Mouse (Mus musculus) hindbrain, embryonic 13.5 days (tissue): ENCODE results near the gene Il17d. TPM values are rescaled to one million over a fixed set of nuclear protein-coding genes. Genes with fewer than 3 reads are reported as not detected.

ENCODE experiments used
- ATAC-seq: fragments of 200-750 bp; cut with Nextera tagmentation; 2 replicates; pipeline ENCODE4 v1.8.0; 2017; ENCODE audit warnings: moderate TSS enrichment; ENCODE audit not compliant: low FRiP score
- H3K27ac ChIP-seq: fragments of 300-500 bp; sonication (generic); 2 replicates; pipeline ENCODE4 v1.5.1; 2015; ENCODE audit warnings: inconsistent platforms, mild to moderate bottlenecking, moderate library complexity
- H3K27me3 ChIP-seq: fragments of 300-500 bp; sonication (generic); 2 replicates; pipeline ENCODE4 v1.6.1; 2015; ENCODE audit warnings: mild to moderate bottlenecking, inconsistent platforms
- H3K36me3 ChIP-seq: fragments of 300-500 bp; sonication (generic); 2 replicates; pipeline ENCODE4 v1.6.1; 2015; ENCODE audit warnings: mild to moderate bottlenecking, inconsistent platforms
- H3K4me1 ChIP-seq: fragments of 300-500 bp; sonication (generic); replicated peaks from 2 replicates; pipeline ENCODE4 v1.6.1; 2015; ENCODE audit warnings: inconsistent platforms
- H3K4me2 ChIP-seq: fragments of 300-500 bp; sonication (generic); 2 replicates; pipeline ENCODE4 v1.6.1; 2015; ENCODE audit warnings: inconsistent platforms, mild to moderate bottlenecking, moderate library complexity
- H3K4me3 ChIP-seq: fragments of 300-500 bp; sonication (generic); 2 replicates; pipeline ENCODE4 v1.5.1; 2015; ENCODE audit warnings: mild to moderate bottlenecking, inconsistent platforms
- H3K9ac ChIP-seq: fragments of 300-500 bp; sonication (generic); 2 replicates; pipeline ENCODE4 v1.6.1; 2015; ENCODE audit warnings: mild to moderate bottlenecking, inconsistent platforms
- H3K9me3 ChIP-seq: fragments of 300-500 bp; sonication (generic); 2 replicates; pipeline ENCODE4 v1.6.1; 2016; ENCODE audit warnings: inconsistent platforms
- WGBS: fragments of 180-500 bp; shearing (Covaris S2); methylation state at CpG from one replicate; pipeline ENCODE4 v1.1.7; 2015; 5-methylcytosine and 5-hydroxymethylcytosine counted together
- polyA plus RNA-seq: library from polyadenylated mRNA; unstranded; fragments of >200 nt; fragmentation: Nextera tagmentation; extraction: Ambion mirVana; gene quantifications from 2 replicates; pipeline ENCODE4 v1.2.1, GENCODE M21; 2015

Gene Il17d
- polyA plus RNA-seq, 1 experiment from 2014 or later: 4.0 TPM

- 4% methylated on average over 16 of the region's 16 CpGs for WGBS
- Histone ChIP-seq H3K27ac (no peak overlapping the region), H3K4me3 (no peak overlapping the region), H3K4me2 (peak overlapping the region; percentile 8; the same call in 1 of the 2 replicates), H3K27me3 (peaks cover 37% of the 10 kb centered on the region), H3K4me1 (peaks cover 39% of the 10 kb centered on the region), H3K9me3 (peaks cover 6% of the 10 kb centered on the region; the same call in 1 of the 2 replicates), H3K36me3 (peaks cover 7% of the 10 kb centered on the region), H3K9ac (no peak overlapping the region)
- peak; percentile 37; the same call in 1 of the 2 replicates for ATAC-seq
Observed at GRCm38 (mm10) chr14:57537261-57538015, 12.9 kb downstream of the Il17d start.

GRCm38 (mm10) chr14:57540683-57541082 lies 16.1 kb downstream of the Il17d start:
- no peak overlapping the region for H3K4me2 ChIP-seq
- H3K4me3 ChIP-seq: no peak overlapping the region
- H3K4me1 ChIP-seq: peaks cover 20% of the 10 kb centered on the region
- H3K36me3 ChIP-seq: peaks cover 20% of the 10 kb centered on the region
- H3K27me3 ChIP-seq: peaks cover 18% of the 10 kb centered on the region
- no peak overlapping the region for H3K9ac ChIP-seq
- 86% methylated on average over 11 of the region's 11 CpGs for WGBS
- no peak overlapping the region for H3K27ac ChIP-seq
- H3K9me3 ChIP-seq: peaks cover 7% of the 10 kb centered on the region; the same call in 1 of the 2 replicates
- ATAC-seq: no peak

- whole genome bisulfite sequencing: 59% methylated on average over 34 of the region's 34 CpGs
- H3K9me3 ChIP-seq: peaks cover 7% of the 10 kb centered on the region; the same call in 1 of the 2 replicates
- H3K9ac ChIP-seq: no peak overlapping the region
- H3K4me2 ChIP-seq: 0 out of 2 replicates have a peak overlapping the region, but pooled peaks have one; percentile 10
- H3K4me3 ChIP-seq: no peak overlapping the region
- no peak overlapping the region for H3K27ac ChIP-seq
- H3K27me3 ChIP-seq: peaks cover 12% of the 10 kb centered on the region
- no peak for ATAC-seq
- H3K4me1 ChIP-seq: peaks cover 7% of the 10 kb centered on the region
- peaks cover 21% of the 10 kb centered on the region for H3K36me3 ChIP-seq
Observed at GRCm38 (mm10) chr14:57542231-57542630, 17.7 kb downstream of the Il17d start.

GRCm38 (mm10) chr14:57543420-57544039 lies 19.0 kb downstream of the Il17d start:
- Histone ChIP-seq H3K27me3 (peaks cover 6% of the 10 kb centered on the region; the same call in 1 of the 2 replicates), H3K9ac (no peak overlapping the region), H3K4me1 (no peaks in the 10 kb centered on the region), H3K4me3 (no peak overlapping the region), H3K36me3 (peaks cover 27% of the 10 kb centered on the region), H3K4me2 (no peak overlapping the region), H3K9me3 (peaks cover 7% of the 10 kb centered on the region; the same call in 1 of the 2 replicates), H3K27ac (no peak overlapping the region)
- no peak for ATAC-seq
- WGBS: 94% methylated on average over 13 of the region's 13 CpGs

- Histone ChIP-seq H3K36me3 (peaks cover 44% of the 10 kb centered on the region), H3K27ac (no peak overlapping the region), H3K9me3 (peaks cover 7% of the 10 kb centered on the region; the same call in 1 of the 2 replicates), H3K9ac (no peak overlapping the region), H3K4me1 (no peaks in the 10 kb centered on the region), H3K4me2 (no peak overlapping the region), H3K27me3 (peaks cover 6% of the 10 kb centered on the region; the same call in 1 of the 2 replicates), H3K4me3 (no peak overlapping the region)
- WGBS: 87% methylated on average over 17 of the region's 17 CpGs
- no peak for ATAC-seq
Observed at GRCm38 (mm10) chr14:57545526-57545925, 20.9 kb downstream of the Il17d start.

GRCm38 (mm10) chr14:57546131-57546530 lies 21.6 kb downstream of the Il17d start:
- H3K9me3 ChIP-seq: peaks cover 7% of the 10 kb centered on the region; the same call in 1 of the 2 replicates
- H3K36me3 ChIP-seq: peaks cover 44% of the 10 kb centered on the region
- WGBS: 90% methylated on average over 8 of the region's 8 CpGs
- H3K4me1 ChIP-seq: no peaks in the 10 kb centered on the region
- peaks cover 6% of the 10 kb centered on the region; the same call in 1 of the 2 replicates for H3K27me3 ChIP-seq
- H3K4me2 ChIP-seq: no peak overlapping the region
- ATAC-seq: no peak
- H3K9ac ChIP-seq: no peak overlapping the region
- no peak overlapping the region for H3K27ac ChIP-seq
- H3K4me3 ChIP-seq: no peak overlapping the region

- Histone ChIP-seq H3K36me3 (peaks cover 44% of the 10 kb centered on the region), H3K27ac (no peak overlapping the region), H3K27me3 (peaks cover 6% of the 10 kb centered on the region; the same call in 1 of the 2 replicates), H3K4me3 (no peak overlapping the region), H3K4me2 (no peak overlapping the region), H3K9me3 (peaks cover 7% of the 10 kb centered on the region; the same call in 1 of the 2 replicates), H3K9ac (no peak overlapping the region), H3K4me1 (no peaks in the 10 kb centered on the region)
- WGBS: 33% methylated on average over 13 of the region's 13 CpGs
- no peak for ATAC-seq
Observed at GRCm38 (mm10) chr14:57546557-57547021, 22.0 kb downstream of the Il17d start.

GRCm38 (mm10) chr14:57547062-57547461 lies 22.5 kb downstream of the Il17d start:
- Histone ChIP-seq H3K4me1 (no peaks in the 10 kb centered on the region), H3K9me3 (peaks cover 5% of the 10 kb centered on the region; the same call in 1 of the 2 replicates), H3K4me3 (no peak overlapping the region), H3K27ac (no peak overlapping the region), H3K9ac (no peak overlapping the region), H3K27me3 (peaks cover 3% of the 10 kb centered on the region; the same call in 1 of the 2 replicates), H3K4me2 (no peak overlapping the region), H3K36me3 (peaks cover 41% of the 10 kb centered on the region)
- no peak for ATAC-seq
- 88% methylated on average over 5 of the region's 5 CpGs for WGBS

- Histone ChIP-seq H3K27me3 (no peaks in the 10 kb centered on the region), H3K4me3 (no peak overlapping the region), H3K9ac (no peak overlapping the region), H3K4me1 (no peaks in the 10 kb centered on the region), H3K27ac (no peak overlapping the region), H3K36me3 (peaks cover 28% of the 10 kb centered on the region), H3K9me3 (no peaks in the 10 kb centered on the region), H3K4me2 (no peak overlapping the region)
- ATAC-seq: no peak
Observed at GRCm38 (mm10) chr14:57552945-57553344, 28.4 kb downstream of the Il17d start.

- H3K4me2 ChIP-seq: no peak overlapping the region
- no peaks in the 10 kb centered on the region for H3K4me1 ChIP-seq
- no peaks in the 10 kb centered on the region for H3K27me3 ChIP-seq
- no peaks in the 10 kb centered on the region for H3K9me3 ChIP-seq
- H3K36me3 ChIP-seq: peaks cover 15% of the 10 kb centered on the region
- H3K9ac ChIP-seq: no peak overlapping the region
- H3K4me3 ChIP-seq: no peak overlapping the region
- WGBS: 91% methylated on average over 5 of the region's 5 CpGs
- no peak overlapping the region for H3K27ac ChIP-seq
- ATAC-seq: no peak
Observed at GRCm38 (mm10) chr14:57554434-57554833, 29.9 kb downstream of the Il17d start.

- H3K4me2 ChIP-seq: no peak overlapping the region
- ATAC-seq: no peak
- no peak overlapping the region for H3K27ac ChIP-seq
- WGBS: 89% methylated on average over 7 of the region's 7 CpGs
- no peak overlapping the region for H3K4me3 ChIP-seq
- H3K9ac ChIP-seq: no peak overlapping the region
- peaks cover 7% of the 10 kb centered on the region for H3K36me3 ChIP-seq
- H3K27me3 ChIP-seq: no peaks in the 10 kb centered on the region
- no peaks in the 10 kb centered on the region for H3K9me3 ChIP-seq
- no peaks in the 10 kb centered on the region for H3K4me1 ChIP-seq
Observed at GRCm38 (mm10) chr14:57555471-57556070, 31.0 kb downstream of the Il17d start.

- no peak overlapping the region for H3K9ac ChIP-seq
- ATAC-seq: no peak
- H3K27me3 ChIP-seq: no peaks in the 10 kb centered on the region
- H3K4me3 ChIP-seq: no peak overlapping the region
- WGBS: 97% methylated on average over 1 of the region's 1 CpGs
- H3K4me2 ChIP-seq: no peak overlapping the region
- H3K36me3 ChIP-seq: peaks cover 7% of the 10 kb centered on the region
- no peaks in the 10 kb centered on the region for H3K9me3 ChIP-seq
- no peak overlapping the region for H3K27ac ChIP-seq
- H3K4me1 ChIP-seq: no peaks in the 10 kb centered on the region
Observed at GRCm38 (mm10) chr14:57556922-57557321, 32.3 kb downstream of the Il17d start.
